ENCODE assay signal across 1 mouse cellular context in genomic region chr9:78427362-78427781, GRCm38 (mm10).
TF ChIP-seq lines count a peak whose summit lies in the region.

No protein-coding gene starts in this region.

TF ChIP-seq in MEL, 35 proteins besides CTCF, POLR2A, EP300 and RAD21 (continued from another document):
- TF ChIP-seq NELFE (IDR thresholded peaks at IDR 0.05; ENCODE audit: low read depth, low read length) = peak; percentile 56
- TF ChIP-seq USF1 (IDR thresholded peaks at IDR 0.05; ENCODE audit: low read depth, low read length) = peak; percentile 37
- TF ChIP-seq POLR2AphosphoS2 (IDR thresholded peaks at IDR 0.05; ENCODE audit: low read length) = no peak; the same call in 1 of the 2 replicates
- TF ChIP-seq JUND (IDR thresholded peaks at IDR 0.05; ENCODE audit: low read depth, low read length) = no peak
- TF ChIP-seq MYC (IDR thresholded peaks at IDR 0.05; ENCODE audit: low read depth, low read length) = no peak
- TF ChIP-seq MAZ (IDR thresholded peaks at IDR 0.05; ENCODE audit: low read depth, low read length) = peak; percentile 58; the same call in 1 of the 2 replicates
- no peak for TF ChIP-seq BHLHE40 (IDR thresholded peaks at IDR 0.05; ENCODE audit: borderline replicate concordance, low read depth, low read length)
- no peak for TF ChIP-seq MEF2A (IDR thresholded peaks at IDR 0.05; ENCODE audit: extremely low read depth, insufficient replicate concordance, low read depth, low read length, poor library complexity, severe bottlenecking)
- TF ChIP-seq MYB (IDR thresholded peaks at IDR 0.05; ENCODE audit: low read depth, low read length) = no peak
- TF ChIP-seq GABPA (IDR thresholded peaks at IDR 0.05; ENCODE audit: low read depth, low read length) = no peak
- peak; percentile 87 for TF ChIP-seq CHD1 (IDR thresholded peaks at IDR 0.05; ENCODE audit: low read depth, low read length)
- no peak for TF ChIP-seq USF2 (IDR thresholded peaks at IDR 0.05; ENCODE audit: borderline replicate concordance in 1 of 2, insufficient read depth in 1 of 2, low read depth in 1 of 2, low read length in 2 of 2)
- TF ChIP-seq TCF12 (IDR thresholded peaks at IDR 0.05; ENCODE audit: low read depth, low read length) = peak; percentile 42; the same call in 1 of the 2 replicates
- no peak for TF ChIP-seq ELF1 (IDR thresholded peaks at IDR 0.05; ENCODE audit: low read depth, low read length)
- TF ChIP-seq TAL1 (IDR thresholded peaks at IDR 0.05; ENCODE audit: low read length) = no peak
- TF ChIP-seq RCOR1 (IDR thresholded peaks at IDR 0.05; ENCODE audit: low read depth, low read length) = no peak
- no peak for TF ChIP-seq E2F4 (IDR thresholded peaks at IDR 0.05; ENCODE audit: borderline replicate concordance, low read depth, low read length)
- no peak for TF ChIP-seq ZNF384 (IDR thresholded peaks at IDR 0.05; ENCODE audit: low read depth, low read length)
- TF ChIP-seq TBP (IDR thresholded peaks at IDR 0.05; ENCODE audit: low read depth, low read length) = 0 out of 2 replicates have a peak, but pooled peaks have one; percentile 37
- no peak for TF ChIP-seq ETS1 (IDR thresholded peaks at IDR 0.05; ENCODE audit: low read depth, low read length)
- no peak for TF ChIP-seq KAT2A (conservative IDR thresholded peaks at IDR 0.05; ENCODE audit: low read depth, low read length)
- TF ChIP-seq POLR2AphosphoS5 (IDR thresholded peaks at IDR 0.05; ENCODE audit: borderline replicate concordance, low read depth, low read length) = no peak
- TF ChIP-seq ZKSCAN1 (IDR thresholded peaks at IDR 0.05; ENCODE audit: low read depth, low read length) = no peak
- TF ChIP-seq UBTF (IDR thresholded peaks at IDR 0.05; ENCODE audit: borderline replicate concordance, insufficient read depth, low read depth, low read length) = no peak
